Mouse (Mus musculus) skeletal muscle tissue, postnatal 0 days (tissue): ENCODE results near the gene Vmn2r71. TPM values are rescaled to one million over a fixed set of nuclear protein-coding genes. Genes with fewer than 3 reads are reported as not detected.

Experiments
- polyA plus RNA-seq: library from polyadenylated mRNA; unstranded; fragments of >200 nt; fragmentation: Nextera tagmentation; extraction: Ambion mirVana; gene quantifications from 2 replicates; pipeline ENCODE4 v1.2.1, GENCODE M21; 2015

The Vmn2r71 gene
- not detected in 2 replicates for polyA plus RNA-seq

GRCm38 (mm10) chr7:85562787-85563186 lies at the start of gene Vmn2r71:
Vmn2r71 (plus strand) TSS chr7:85563087.

GRCm38 (mm10) chr7:85569092-85569491 lies 6.2 kb downstream of the Vmn2r71 start, which contains the start of gene Vmn2r70:
Vmn2r70 (minus strand) TSS chr7:85569192.

Other genes starting within 250 kb of the Vmn2r71 start
- not detected in 2 replicates for gene Vmn2r69, start 147.2 kb upstream of the Vmn2r71 start, polyA plus RNA-seq
- gene Vmn2r70, start 6.1 kb downstream of the Vmn2r71 start, polyA plus RNA-seq, result not detected in 2 replicates
- not detected in 2 replicates for gene Vmn2r72, start 192.0 kb downstream of the Vmn2r71 start, polyA plus RNA-seq